Mouse (Mus musculus): ENCODE results near the gene Ascc1.

- no peak for TF ChIP-seq CTCF (IDR thresholded peaks at IDR 0.05; ENCODE audit: low read depth, low read length)
- TF ChIP-seq POLR2A (IDR thresholded peaks at IDR 0.05; ENCODE audit: extremely low read depth, insufficient read depth, low read length): no peak
Observed at GRCm38 (mm10) chr10:60062931-60063330, 60.3 kb downstream of the Ascc1 start.

Data from liver, adult 2 months (tissue).